In the genomic region with DNA sequence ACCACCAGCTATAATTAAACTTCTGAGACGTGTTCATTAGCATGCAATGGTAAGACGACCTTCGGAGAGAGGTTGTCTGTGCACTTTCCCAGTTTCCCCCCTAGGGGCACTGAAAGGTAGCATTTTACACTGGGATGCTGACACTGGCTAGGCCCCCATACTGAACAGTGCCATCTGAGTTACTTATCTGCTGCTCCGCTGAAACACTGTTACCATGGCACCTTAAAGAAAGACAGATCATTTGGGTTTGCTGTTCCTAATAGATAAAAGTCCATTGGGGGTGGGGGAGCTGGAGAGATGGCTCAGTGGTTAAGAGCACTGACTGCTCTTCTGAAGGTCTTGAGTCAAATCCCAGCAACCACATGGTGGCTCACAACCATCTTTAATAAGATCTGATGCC, we compare ENCODE assay signal across 24 mouse cellular contexts. TPM values are rescaled to one million over a fixed set of nuclear protein-coding genes. Genes with fewer than 3 reads are reported as not detected.
DNase-seq lines count a peak whose midpoint lies in the region; ATAC-seq and TF ChIP-seq lines count a peak whose summit lies in the region.
"Had no signal": no experiment of that assay in that cellular context is flagged by ENCODE, and none has a peak within 500 bp of the region (broad histone marks: within the 10 kb centered on the region; RNA-seq: fewer than 3 reads in every experiment).

No protein-coding gene starts in this region.

- no peak overlapping the region for H3K4me3 ChIP-seq in MEL (ENCODE audit: control insufficient read depth in 1 of 2, insufficient read depth in 1 of 2, low read depth in 2 of 2, low read length in 2 of 2)
- no peak overlapping the region for H3K4me3 ChIP-seq in liver, embryonic 14.5 days (ENCODE audit: insufficient read depth in 1 of 2, low read depth in 2 of 2, low read length in 2 of 2)
- no peak overlapping the region for H3K4me3 ChIP-seq in stomach, embryonic 15.5 days (replicated peaks)
- H3K4me3 ChIP-seq: embryonic facial prominence, embryonic 12.5 days; forebrain, embryonic 12.5 days; gastrocnemius, adult 2 months; heart, embryonic 15.5 days; hindbrain, embryonic 15.5 days; intestine, embryonic 15.5 days; limb, embryonic 13.5 days; lung, embryonic 15.5 days; myocyte had no signal

- H3K4me2 ChIP-seq in liver, embryonic 14.5 days (ENCODE audit: low read depth): no peak overlapping the region; the same call in 1 of the 2 replicates
- H3K4me2 ChIP-seq in stomach, embryonic 15.5 days: no peak overlapping the region
- H3K4me2 ChIP-seq: embryonic facial prominence, embryonic 12.5 days; forebrain, embryonic 12.5 days; heart, embryonic 15.5 days; hindbrain, embryonic 15.5 days; intestine, embryonic 15.5 days; limb, embryonic 13.5 days; lung, embryonic 15.5 days had no signal

- H3K79me2 ChIP-seq in MEL (ENCODE audit: control insufficient read depth, insufficient read depth, low read length, poor library complexity): no peaks in the 10 kb centered on the region

- H3K36me3 ChIP-seq in MEL (ENCODE audit: control insufficient read depth in 1 of 2, insufficient read depth in 2 of 2, low read length in 2 of 2): no peaks in the 10 kb centered on the region
- H3K36me3 ChIP-seq in liver, embryonic 14.5 days (replicated peaks; ENCODE audit: control insufficient read depth, insufficient read depth, low read depth): no peaks in the 10 kb centered on the region
- H3K36me3 ChIP-seq in stomach, embryonic 15.5 days: no peaks in the 10 kb centered on the region
- H3K36me3 ChIP-seq: embryonic facial prominence, embryonic 12.5 days; forebrain, embryonic 12.5 days; heart, embryonic 15.5 days; hindbrain, embryonic 15.5 days; intestine, embryonic 15.5 days; limb, embryonic 13.5 days; lung, embryonic 15.5 days had no signal

- H3K4me1 ChIP-seq in MEL (ENCODE audit: control insufficient read depth in 1 of 2, insufficient read depth in 2 of 2, low read length in 2 of 2): peaks cover 0 to 3% of the 10 kb centered on the region in 2 experiments; a peak in 2 of 4 replicates
- peaks cover 7 to 18% of the 10 kb centered on the region in 2 experiments for H3K4me1 ChIP-seq in liver, embryonic 14.5 days (replicated peaks; ENCODE audit: control insufficient read depth in 2 of 2, insufficient read depth in 2 of 2, low read length in 1 of 2)
- H3K4me1 ChIP-seq in stomach, embryonic 15.5 days: no peaks in the 10 kb centered on the region
- H3K4me1 ChIP-seq: embryonic facial prominence, embryonic 12.5 days; forebrain, embryonic 12.5 days; hindbrain, embryonic 15.5 days; intestine, embryonic 15.5 days; lung, embryonic 15.5 days had no signal

- WGBS in liver, embryonic 14.5 days (ENCODE audit: insufficient replicate concordance): 27% methylated on average over 4 of the region's 4 CpGs
- 65% methylated on average over 4 of the region's 4 CpGs for WGBS in stomach, embryonic 15.5 days

- no peak for TF ChIP-seq POLR2A in MEL (IDR thresholded peaks at IDR 0.05; ENCODE audit: control insufficient read depth in 1 of 2, insufficient read depth in 1 of 2, low read depth in 1 of 2, low read length in 2 of 2, poor library complexity in 1 of 2)

- H3K27ac ChIP-seq in MEL (ENCODE audit: control insufficient read depth, low read depth, low read length): no peak overlapping the region
- H3K27ac ChIP-seq in liver, embryonic 14.5 days: no peak overlapping the region
- H3K27ac ChIP-seq in stomach, embryonic 15.5 days: no peak overlapping the region
- H3K27ac ChIP-seq: embryonic facial prominence, embryonic 12.5 days; forebrain, embryonic 12.5 days; gastrocnemius, adult 2 months; heart, embryonic 15.5 days; hindbrain, embryonic 15.5 days; intestine, embryonic 15.5 days; limb, embryonic 13.5 days; lung, embryonic 15.5 days had no signal

- TF ChIP-seq RAD21 in MEL (IDR thresholded peaks at IDR 0.05; ENCODE audit: low read depth, low read length): peak; percentile 1

- no peaks in the 10 kb centered on the region for H3K27me3 ChIP-seq in MEL (ENCODE audit: control insufficient read depth in 1 of 2, insufficient read depth in 2 of 2, low read length in 2 of 2)
- H3K27me3 ChIP-seq in liver, embryonic 14.5 days (ENCODE audit: control insufficient read depth, insufficient read depth, low read length): no peaks in the 10 kb centered on the region
- H3K27me3 ChIP-seq in stomach, embryonic 15.5 days (replicated peaks): no peaks in the 10 kb centered on the region
- H3K27me3 ChIP-seq: embryonic facial prominence, embryonic 12.5 days; forebrain, embryonic 12.5 days; heart, embryonic 15.5 days; hindbrain, embryonic 15.5 days; intestine, embryonic 15.5 days; limb, embryonic 13.5 days; lung, embryonic 15.5 days had no signal

- peak; percentile 50 for DNase-seq in MEL (ENCODE audit: low read depth, low spot score)
- peak in 2 of 3 experiments; percentile 60 to 66 for DNase-seq in liver, embryonic 14.5 days (ENCODE audit: low read depth in 3 of 3, low spot score in 3 of 3)
- DNase-seq in lung, adult 18-20 months: no peak
- DNase-seq in cerebellum, postnatal 25 days: no peak
- DNase-seq in thymus, postnatal 0 days (ENCODE audit: low spot score): no peak
- DNase-seq: adrenal gland, postnatal 10 days; cerebellum, adult 9-10 months; gastrocnemius, adult 2 months; heart, postnatal 4 days; kidney, adult 8-10 months; kidney, postnatal 10 days; lung, postnatal 36 days; thymus, postnatal 25 days had no signal

- TF ChIP-seq CTCF in MEL (IDR thresholded peaks at IDR 0.05 in 2 of 3, conservative IDR thresholded peaks at IDR 0.05 in 1 of 3; ENCODE audit: control insufficient read depth in 1 of 3, insufficient read depth in 1 of 3, low read depth in 2 of 3, low read length in 3 of 3, poor library complexity in 1 of 3, severe bottlenecking in 1 of 3): peak in 1 of 3 experiments; percentile 31; a peak in 2 of 6 replicates
- TF ChIP-seq CTCF in liver, embryonic 14.5 days (IDR thresholded peaks at IDR 0.05; ENCODE audit: low read depth): peak; percentile 27; the same call in 1 of the 2 replicates

- TF ChIP-seq EP300 in MEL (IDR thresholded peaks at IDR 0.05; ENCODE audit: low read depth in 1 of 2, low read length in 2 of 2): peak in 1 of 2 experiments; percentile 45; a peak in 1 of 4 replicates
- peak; percentile 74 for TF ChIP-seq EP300 in liver, embryonic 14.5 days (IDR thresholded peaks at IDR 0.05; ENCODE audit: low read depth)

- peak; percentile 35; the same call in 1 of the 2 replicates for ATAC-seq in common myeloid progenitor, adult 5-6 weeks (replicated peaks; ENCODE audit: low read depth, poor library complexity, severe bottlenecking)
- ATAC-seq in liver, embryonic 14.5 days (ENCODE audit: insufficient read depth): peak; percentile 89
- 0 out of 2 replicates have a peak, but pooled peaks have one; percentile 27 for ATAC-seq in stomach, embryonic 15.5 days (ENCODE audit: insufficient read depth, low FRiP score, low read depth)
- ATAC-seq: intestine, embryonic 15.5 days; midbrain, embryonic 16.5 days had no signal

- no peaks in the 10 kb centered on the region for H3K9me3 ChIP-seq in MEL (replicated peaks; ENCODE audit: insufficient read depth, low read length)
- H3K9me3 ChIP-seq in liver, embryonic 14.5 days (ENCODE audit: control insufficient read depth, low read length): no peaks in the 10 kb centered on the region
- H3K9me3 ChIP-seq in stomach, embryonic 15.5 days: no peaks in the 10 kb centered on the region
- H3K9me3 ChIP-seq: embryonic facial prominence, embryonic 12.5 days; forebrain, embryonic 12.5 days; hindbrain, embryonic 15.5 days; intestine, embryonic 15.5 days; lung, embryonic 15.5 days had no signal

- no peak overlapping the region for H3K9ac ChIP-seq in MEL (ENCODE audit: control insufficient read depth, low read depth, low read length, poor library complexity, severe bottlenecking)
- H3K9ac ChIP-seq in liver, embryonic 14.5 days (replicated peaks): no peak overlapping the region
- no peak overlapping the region for H3K9ac ChIP-seq in stomach, embryonic 15.5 days
- H3K9ac ChIP-seq: embryonic facial prominence, embryonic 12.5 days; forebrain, embryonic 12.5 days; heart, embryonic 15.5 days; hindbrain, embryonic 15.5 days; intestine, embryonic 15.5 days; limb, embryonic 13.5 days; lung, embryonic 15.5 days had no signal

TF ChIP-seq in MEL, 35 proteins besides CTCF, POLR2A, EP300 and RAD21:
- peak; percentile 20; the same call in 1 of the 2 replicates for TF ChIP-seq TCF12 (IDR thresholded peaks at IDR 0.05; ENCODE audit: low read depth, low read length)
- 0 out of 2 replicates have a peak, but pooled peaks have one; percentile 18 for TF ChIP-seq GATA1 (IDR thresholded peaks at IDR 0.05; ENCODE audit: low read depth, low read length)
- TF ChIP-seq HCFC1 (IDR thresholded peaks at IDR 0.05; ENCODE audit: low read depth, low read length): no peak
TF ChIP-seq in MEL: peak in this region for 2.

RNA-seq across cellular contexts. Expression of gene Foxo3, which starts 20.0 kb away (rescaled TPM):
- 21.0 and 31.8 TPM in 2 replicates for total RNA-seq in MEL (2012; rRNA removed)
- 100 to 1,000 TPM in 1 of 2 experiments, 10 to 100 TPM in 1; 27.2 to 103 TPM for polyA plus RNA-seq in MEL (2012; ENCODE audit: insufficient read depth in 1 of 2, insufficient read length in 2 of 2, low read depth in 1 of 2, low replicate concordance in 2 of 2, missing spikeins in 1 of 2)
- 46.1 and 57.6 TPM in 2 replicates for total RNA-seq in common myeloid progenitor, adult 5-6 weeks (2017)
- polyA plus RNA-seq in liver, embryonic 14.5 days (2012; rRNA removed): 15.6 and 15.9 TPM in 2 replicates
- 17.6 and 19.3 TPM in 2 replicates for polyA plus RNA-seq in liver, embryonic 14.5 days (2014; fragmentation: Nextera tagmentation; extraction: Ambion mirVana)
- polyA plus RNA-seq in stomach, embryonic 15.5 days (2015; fragmentation: Nextera tagmentation; extraction: Ambion mirVana): 7.4 and 8.7 TPM in 2 replicates
- 12.1 and 14.0 TPM in 2 replicates for polyA plus RNA-seq in thymus, postnatal 0 days (2015; fragmentation: Nextera tagmentation; extraction: Ambion mirVana)

Comparison
In these comparisons a context has a peak if more than half of its experiments do, and no peak if none do; other contexts are left out.
1. DNase-seq: peak in MEL (single experiment) and liver, embryonic 14.5 days (2 of 3); none in lung, adult 18-20 months (0 of 2), cerebellum, postnatal 25 days (0 of 2) and thymus, postnatal 0 days (single experiment).
2. ATAC-seq: peak in every context shown above with its lines; median percentile 89 in liver, embryonic 14.5 days; 35 in common myeloid progenitor, adult 5-6 weeks; 27 in stomach, embryonic 15.5 days.